Mouse (Mus musculus) MEL (cell line): ENCODE measurements at regions not wholly inside any gene's neighbourhood (a gene's known extent, or its start where the extent isn't known, plus 50 kb on each side); places are given as distances from the start of the nearest gene placed in this dataset.

ENCODE experiments used
- DNase-seq: peaks from one replicate; pipeline ENCODE4 v3.0.0; 2011; ENCODE audit warnings: low read depth, low spot score
- H3K27ac ChIP-seq: 2 replicates; pipeline ENCODE4 v1.5.1; 2012; ENCODE audit warnings: low read depth, mild to moderate bottlenecking, control low read depth, low read length, moderate library complexity; ENCODE audit not compliant: control insufficient read depth
- H3K27me3 ChIP-seq, 2 experiments: fragments of 150-350 bp in 1 of 2; sonication (generic) in 1 of 2; 2 replicates each; pipeline ENCODE4 v1.6.1; 2012; ENCODE audit warnings: low read length in 2 of 2, mild to moderate bottlenecking in 2 of 2, improper control_type of control experiment in 1 of 2, moderate library complexity in 1 of 2; ENCODE audit not compliant: insufficient read depth in 2 of 2, control insufficient read depth in 1 of 2
- H3K36me3 ChIP-seq, 2 experiments: 2 replicates each; pipeline ENCODE4 v1.6.1; 2012 to 2014; ENCODE audit warnings: low read length in 2 of 2, improper control_type of control experiment in 1 of 2, inconsistent platforms in 1 of 2, mild to moderate bottlenecking in 1 of 2; ENCODE audit not compliant: insufficient read depth in 2 of 2, control insufficient read depth in 1 of 2
- H3K4me1 ChIP-seq, 2 experiments: fragments of 150-350 bp in 1 of 2; sonication (generic) in 1 of 2; 2 replicates each; pipeline ENCODE4 v1.6.1; 2012; ENCODE audit warnings: low read length in 2 of 2, improper control_type of control experiment in 1 of 2, mild to moderate bottlenecking in 1 of 2; ENCODE audit not compliant: insufficient read depth in 2 of 2, control insufficient read depth in 1 of 2
- H3K4me3 ChIP-seq, 2 experiments: fragments of 150-350 bp in 1 of 2; sonication (generic) in 1 of 2; 2 replicates each; pipeline ENCODE4 v1.5.1; 2012; ENCODE audit warnings: low read depth in 2 of 2, low read length in 2 of 2, mild to moderate bottlenecking in 2 of 2, moderate library complexity in 2 of 2, control low read depth in 1 of 2, improper control_type of control experiment in 1 of 2; ENCODE audit not compliant: control insufficient read depth in 1 of 2, insufficient read depth in 1 of 2
- H3K79me2 ChIP-seq: 2 replicates; pipeline ENCODE4 v1.6.1; 2012; ENCODE audit warnings: mild to moderate bottlenecking, low read length, moderate library complexity; ENCODE audit not compliant: control insufficient read depth, poor library complexity, insufficient read depth
- H3K9ac ChIP-seq: 2 replicates; pipeline ENCODE4 v1.6.1; 2012; ENCODE audit warnings: low read depth, mild to moderate bottlenecking, control low read depth, low read length, moderate library complexity; ENCODE audit not compliant: control insufficient read depth, poor library complexity, severe bottlenecking
- H3K9me3 ChIP-seq: fragments of 150-350 bp; sonication (generic); replicated peaks from 2 replicates; pipeline ENCODE4 v1.6.1; 2012; ENCODE audit warnings: mild to moderate bottlenecking, low read length, improper control_type of control experiment, moderate library complexity; ENCODE audit not compliant: insufficient read depth
- BHLHE40 ChIP-seq: IDR thresholded peaks from 2 replicates; pipeline ENCODE4 v1.6.1; 2012; ENCODE audit warnings: low read depth, mild to moderate bottlenecking, inconsistent platforms, low read length, improper control_type of control experiment, borderline replicate concordance
- CHD1 ChIP-seq: IDR thresholded peaks from 2 replicates; pipeline ENCODE4 v1.6.1; 2012; ENCODE audit warnings: low read depth, mild to moderate bottlenecking, inconsistent platforms, low read length, improper control_type of control experiment
- ELF1 ChIP-seq: IDR thresholded peaks from 2 replicates; pipeline ENCODE4 v1.6.1; 2014; ENCODE audit warnings: low read depth, mild to moderate bottlenecking, inconsistent platforms, low read length, improper control_type of control experiment, moderate library complexity
- EP300 ChIP-seq, 2 experiments: IDR thresholded peaks; 2 replicates each; pipeline ENCODE4 v1.6.1; 2011; ENCODE audit warnings: improper control_type of control experiment in 2 of 2, low read length in 2 of 2, low read depth in 1 of 2, mild to moderate bottlenecking in 1 of 2
- ETS1 ChIP-seq: IDR thresholded peaks from 2 replicates; pipeline ENCODE4 v1.6.1; 2012; ENCODE audit warnings: low read depth, mild to moderate bottlenecking, inconsistent platforms, low read length, improper control_type of control experiment, moderate library complexity
- GABPA ChIP-seq: IDR thresholded peaks from 2 replicates; pipeline ENCODE4 v1.6.1; 2012; ENCODE audit warnings: low read depth, mild to moderate bottlenecking, inconsistent platforms, low read length, improper control_type of control experiment, moderate library complexity
- GATA1 ChIP-seq: IDR thresholded peaks from 2 replicates; pipeline ENCODE4 v1.6.1; 2011; ENCODE audit warnings: low read depth, low read length, improper control_type of control experiment
- HCFC1 ChIP-seq: IDR thresholded peaks from 2 replicates; pipeline ENCODE4 v1.6.1; 2012; ENCODE audit warnings: low read depth, mild to moderate bottlenecking, inconsistent platforms, low read length, improper control_type of control experiment, moderate library complexity
- JUND ChIP-seq: IDR thresholded peaks from 2 replicates; pipeline ENCODE4 v1.6.1; 2011; ENCODE audit warnings: low read depth, mild to moderate bottlenecking, improper control_type of control experiment, low read length
- KAT2A ChIP-seq: conservative IDR thresholded peaks from 2 replicates; pipeline ENCODE4 v1.6.1; 2012; ENCODE audit warnings: low read depth, low read length, improper control_type of control experiment, inconsistent platforms
- MAFK ChIP-seq: IDR thresholded peaks from 2 replicates; pipeline ENCODE4 v1.6.1; 2011; ENCODE audit warnings: low read depth, mild to moderate bottlenecking, low read length, improper control_type of control experiment, borderline replicate concordance
- MAX ChIP-seq: IDR thresholded peaks from 2 replicates; pipeline ENCODE4 v1.6.1; 2011; ENCODE audit warnings: low read length, improper control_type of control experiment
- MEF2A ChIP-seq: IDR thresholded peaks from 2 replicates; pipeline ENCODE4 v1.6.1; 2014; ENCODE audit warnings: low read depth, mild to moderate bottlenecking, inconsistent platforms, low read length, improper control_type of control experiment; ENCODE audit not compliant: poor library complexity, insufficient replicate concordance, severe bottlenecking; ENCODE audit errors: extremely low read depth
- MYB ChIP-seq: IDR thresholded peaks from 2 replicates; pipeline ENCODE4 v1.6.1; 2011; ENCODE audit warnings: mild to moderate bottlenecking, low read depth, low read length, improper control_type of control experiment
- MYC ChIP-seq: IDR thresholded peaks from 2 replicates; pipeline ENCODE4 v1.6.1; 2011; ENCODE audit warnings: low read depth, mild to moderate bottlenecking, low read length, improper control_type of control experiment, moderate library complexity
- NRF1 ChIP-seq: IDR thresholded peaks from 2 replicates; pipeline ENCODE4 v1.6.1; 2014; ENCODE audit warnings: low read depth, mild to moderate bottlenecking, inconsistent platforms, low read length, improper control_type of control experiment, moderate library complexity; ENCODE audit not compliant: poor library complexity, insufficient read depth, severe bottlenecking
- POLR2AphosphoS5 ChIP-seq: IDR thresholded peaks from 2 replicates; pipeline ENCODE4 v1.6.1; 2012; ENCODE audit warnings: low read depth, borderline replicate concordance, mild to moderate bottlenecking, inconsistent platforms, low read length, moderate library complexity, mixed read lengths
- RCOR1 ChIP-seq: IDR thresholded peaks from 2 replicates; pipeline ENCODE4 v1.6.1; 2012; ENCODE audit warnings: low read depth, mild to moderate bottlenecking, inconsistent platforms, low read length, improper control_type of control experiment
- SMC3 ChIP-seq: IDR thresholded peaks from 2 replicates; pipeline ENCODE4 v1.6.1; 2011; ENCODE audit warnings: low read depth, low read length, improper control_type of control experiment
- TBP ChIP-seq: IDR thresholded peaks from 2 replicates; pipeline ENCODE4 v1.8.0; 2011; ENCODE audit warnings: low read depth, low read length, improper control_type of control experiment
- TCF12 ChIP-seq: IDR thresholded peaks from 2 replicates; pipeline ENCODE4 v1.6.1; 2014; ENCODE audit warnings: low read depth, mild to moderate bottlenecking, inconsistent platforms, low read length, improper control_type of control experiment, moderate library complexity
- USF1 ChIP-seq: IDR thresholded peaks from 2 replicates; pipeline ENCODE4 v1.6.1; 2014; ENCODE audit warnings: low read depth, mild to moderate bottlenecking, inconsistent platforms, low read length, improper control_type of control experiment, moderate library complexity
- USF2 ChIP-seq, 2 experiments: IDR thresholded peaks; 2 replicates each; pipeline ENCODE4 v1.6.1; 2011 to 2012; ENCODE audit warnings: improper control_type of control experiment in 2 of 2, low read length in 2 of 2, borderline replicate concordance in 1 of 2, inconsistent platforms in 1 of 2, low read depth in 1 of 2, mild to moderate bottlenecking in 1 of 2; ENCODE audit not compliant: insufficient read depth in 1 of 2
- ZC3H11A ChIP-seq: IDR thresholded peaks from 2 replicates; pipeline ENCODE4 v1.6.1; 2012; ENCODE audit warnings: low read depth, mild to moderate bottlenecking, inconsistent platforms, low read length, improper control_type of control experiment
- ZNF384 ChIP-seq: IDR thresholded peaks from 2 replicates; pipeline ENCODE4 v1.6.1; 2012; ENCODE audit warnings: low read depth, mild to moderate bottlenecking, inconsistent platforms, low read length, improper control_type of control experiment

DNA sequence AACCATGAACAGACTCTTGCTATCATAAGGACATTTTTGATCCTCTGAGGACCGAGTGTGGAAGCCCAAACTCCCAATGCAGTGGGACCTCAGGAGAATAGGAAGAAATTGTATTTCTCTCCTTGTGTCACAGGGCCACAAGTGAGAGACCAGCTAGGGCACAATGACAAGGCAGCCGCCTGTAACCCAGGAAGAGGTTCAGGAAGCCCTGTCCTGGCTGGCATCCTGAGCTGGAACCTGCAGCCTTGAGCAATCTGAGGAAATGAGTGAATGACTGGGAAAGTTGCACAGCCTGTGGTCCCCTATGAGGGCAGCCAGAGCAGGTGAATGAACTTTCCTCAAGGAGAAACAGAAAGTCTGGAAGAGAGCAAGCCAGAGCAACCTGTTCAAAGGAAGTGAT, 142.0 kb upstream of the Tut7 start:
- no peaks in the 10 kb centered on the region for H3K4me1 ChIP-seq
- no peaks in the 10 kb centered on the region for H3K27me3 ChIP-seq
- TF ChIP-seq MAFK (no peak), TBP (no peak), CHD1 (no peak), USF1 (no peak), MYB (no peak), GATA1 (no peak), SMC3 (no peak), GABPA (no peak), ETS1 (no peak), ZC3H11A (no peak), TCF12 (no peak), ELF1 (no peak), POLR2AphosphoS5 (no peak), EP300 (IDR thresholded peaks at IDR 0.05; ENCODE audit: low read depth in 1 of 2, low read length in 2 of 2) (no peak), BHLHE40 (no peak)
- no peaks in the 10 kb centered on the region for H3K36me3 ChIP-seq
- no peak overlapping the region for H3K27ac ChIP-seq
- no peak for DNase-seq
- H3K79me2 ChIP-seq = no peaks in the 10 kb centered on the region
- no peak overlapping the region for H3K4me3 ChIP-seq
- no peak overlapping the region for H3K9ac ChIP-seq
- no peaks in the 10 kb centered on the region for H3K9me3 ChIP-seq

DNA sequence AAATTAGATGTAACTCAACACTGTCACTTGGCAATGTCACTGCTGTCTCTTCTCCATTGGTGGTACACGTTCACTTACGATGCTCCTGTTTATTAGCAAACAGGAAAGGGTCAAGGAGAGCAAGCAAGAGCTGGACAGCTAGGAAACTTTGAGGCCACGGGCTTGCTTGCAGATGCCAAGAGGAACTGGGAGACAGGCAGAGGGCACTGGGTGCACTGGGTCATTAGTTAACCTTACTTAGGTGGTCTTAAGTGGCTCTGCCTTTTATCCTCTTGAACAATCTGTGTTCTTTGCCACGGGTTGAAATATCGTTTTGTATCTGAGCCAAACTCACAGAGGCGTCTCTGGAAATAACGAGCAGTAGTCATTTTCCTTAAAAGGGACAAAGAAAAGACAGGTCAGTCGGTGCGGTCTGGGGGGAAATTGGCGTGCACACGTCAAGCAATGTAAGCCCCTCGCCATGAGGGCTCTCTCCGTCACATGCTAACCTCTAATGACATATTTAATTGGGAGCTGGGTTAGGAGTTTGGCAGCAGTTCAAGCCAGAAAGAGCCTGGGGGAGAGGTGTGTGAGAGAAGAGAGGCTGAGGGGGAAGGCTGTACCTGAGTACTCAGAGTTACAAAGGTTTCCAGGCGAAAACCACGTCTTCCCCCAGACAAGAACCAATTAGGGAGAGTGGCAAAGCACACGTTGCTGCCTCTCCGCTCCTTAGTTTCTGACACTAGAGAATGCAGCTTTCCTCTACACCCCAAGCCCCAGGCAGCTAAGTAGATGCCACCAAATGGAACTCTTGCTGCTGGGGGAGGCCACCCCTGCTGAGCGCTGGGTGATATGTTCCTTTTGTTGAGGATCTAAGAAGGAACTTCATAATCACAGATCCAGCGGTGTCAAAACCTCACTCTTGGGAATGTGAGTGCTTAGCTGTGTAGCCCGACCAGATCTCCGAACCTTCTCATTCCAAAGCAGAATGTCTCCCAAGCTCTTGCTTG, 140.0 kb upstream of the Tut7 start:
- Histone ChIP-seq H3K36me3 (no peaks in the 10 kb centered on the region), H3K9ac (no peak overlapping the region), H3K27me3 (no peaks in the 10 kb centered on the region), H3K27ac (no peak overlapping the region), H3K9me3 (no peaks in the 10 kb centered on the region), H3K4me3 (no peak overlapping the region), H3K4me1 (no peaks in the 10 kb centered on the region), H3K79me2 (no peaks in the 10 kb centered on the region)
- TF ChIP-seq MYB (no peak), RCOR1 (no peak), USF1 (no peak), CHD1 (no peak), HCFC1 (no peak), MEF2A (no peak), USF2 (IDR thresholded peaks at IDR 0.05; ENCODE audit: borderline replicate concordance in 1 of 2, insufficient read depth in 1 of 2, low read depth in 1 of 2, low read length in 2 of 2) (no peak), TCF12 (no peak), GATA1 (no peak), NRF1 (no peak), SMC3 (no peak), JUND (no peak), ETS1 (no peak), MAX (no peak), KAT2A (no peak), TBP (no peak), ZNF384 (no peak), MYC (no peak), MAFK (no peak)
- DNase-seq = no peak
